Mouse (Mus musculus): Measurements from ENCODE around the gene Dhx37.

DNA sequence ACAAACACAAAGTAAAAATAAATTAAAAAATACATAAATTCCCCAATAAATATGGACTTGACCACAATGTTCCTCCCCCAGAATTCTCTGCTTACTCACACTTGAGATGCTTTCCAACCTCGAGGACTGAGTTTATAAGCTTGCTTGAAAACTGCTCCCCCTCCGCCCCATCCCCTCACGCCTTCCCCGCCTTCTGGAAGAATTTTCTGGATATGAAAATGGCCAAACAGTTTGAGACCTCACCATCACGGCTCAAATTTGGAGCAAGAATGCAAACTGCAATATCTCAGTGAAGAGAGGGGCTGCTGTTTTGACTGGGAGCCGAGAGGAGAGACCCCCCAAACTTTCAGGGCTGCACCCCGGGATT is 29.4 kb downstream of the Dhx37 start:
- TF ChIP-seq POLR2A (IDR thresholded peaks at IDR 0.05; ENCODE audit: insufficient read depth, low read depth, low read length) (no peak), CTCF (IDR thresholded peaks at IDR 0.05) (no peak), EP300 (IDR thresholded peaks at IDR 0.05; ENCODE audit: insufficient read depth, low read depth, low read length) (no peak)
